Mouse (Mus musculus) liver, postnatal 0 days (tissue): ENCODE data around the gene Caln1.

ENCODE experiments used
- CTCF ChIP-seq: sonication (generic); IDR thresholded peaks from 2 replicates; pipeline ENCODE4 v1.5.1; 2016; ENCODE audit warnings: antibody characterized with exemption, low read depth
- EP300 ChIP-seq: IDR thresholded peaks from 2 replicates; pipeline ENCODE4 v1.6.1; 2016; ENCODE audit warnings: antibody characterized with exemption, low read depth, mild to moderate bottlenecking

DNA sequence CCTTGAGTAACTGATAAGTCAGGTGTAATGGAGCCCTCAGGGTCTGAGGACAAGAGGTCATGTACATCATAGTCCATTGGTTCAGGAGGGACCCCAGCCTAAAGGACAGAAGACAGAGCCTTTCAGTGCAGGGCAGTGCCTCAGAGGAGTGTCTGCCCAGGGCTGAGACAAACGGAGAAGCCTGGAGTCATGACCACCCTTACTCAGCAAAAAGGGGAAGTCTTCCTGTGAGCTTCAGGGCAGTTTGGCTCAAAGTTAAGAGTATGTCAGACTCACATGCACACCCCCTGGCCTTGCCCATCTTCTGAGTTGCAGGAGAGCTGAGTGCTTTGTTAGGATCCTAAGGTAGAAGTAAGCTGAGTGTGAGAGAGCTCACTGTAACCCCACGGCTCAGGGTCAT is 39.4 kb upstream of the Caln1 start:
- TF ChIP-seq CTCF = no peak
- TF ChIP-seq EP300 = no peak
